10 mouse cellular contexts compared by ENCODE assay signal in genomic region chr3:68761242-68761625, GRCm38 (mm10).
A peak's percentile ranks its signal among the peaks of the same experiment; 100 is the strongest.
DNase-seq lines count a peak whose midpoint lies in the region; ATAC-seq and TF ChIP-seq lines count a peak whose summit lies in the region.
"Had no signal": no experiment of that assay in that cellular context is flagged by ENCODE, and none has a peak within 500 bp of the region (broad histone marks: within the 10 kb centered on the region; RNA-seq: fewer than 3 reads in every experiment).

No protein-coding gene starts in this region.

- TF ChIP-seq CTCF in lung, postnatal 0 days (IDR thresholded peaks at IDR 0.05): no peak

- H3K9ac ChIP-seq in heart, embryonic 15.5 days: no peak overlapping the region
- no peak overlapping the region for H3K9ac ChIP-seq in lung, postnatal 0 days (replicated peaks; ENCODE audit: low read depth)
- H3K9ac ChIP-seq in intestine, embryonic 15.5 days: no peak overlapping the region
- H3K9ac ChIP-seq in neural tube, embryonic 13.5 days: no peak overlapping the region

- no peaks in the 10 kb centered on the region for H3K9me3 ChIP-seq in heart, embryonic 15.5 days (replicated peaks)
- H3K9me3 ChIP-seq in lung, postnatal 0 days (ENCODE audit: low read length): no peaks in the 10 kb centered on the region
- no peaks in the 10 kb centered on the region for H3K9me3 ChIP-seq in intestine, embryonic 15.5 days
- H3K9me3 ChIP-seq in neural tube, embryonic 13.5 days: no peaks in the 10 kb centered on the region

- no peak overlapping the region for H3K4me2 ChIP-seq in heart, embryonic 15.5 days
- peak overlapping the region; percentile 17; the same call in 1 of the 2 replicates for H3K4me2 ChIP-seq in lung, postnatal 0 days (replicated peaks; ENCODE audit: low read depth, low read length)
- peak overlapping the region; percentile 36; the same call in 1 of the 2 replicates for H3K4me2 ChIP-seq in intestine, embryonic 15.5 days (replicated peaks)
- no peak overlapping the region for H3K4me2 ChIP-seq in neural tube, embryonic 13.5 days

- H3K4me1 ChIP-seq in heart, embryonic 15.5 days (replicated peaks): peaks cover 36% of the 10 kb centered on the region
- peaks cover 5% of the 10 kb centered on the region; the same call in 1 of the 2 replicates for H3K4me1 ChIP-seq in lung, postnatal 0 days (ENCODE audit: insufficient read depth, low read depth, low read length)
- peaks cover 10% of the 10 kb centered on the region for H3K4me1 ChIP-seq in intestine, embryonic 15.5 days (replicated peaks)
- no peaks in the 10 kb centered on the region for H3K4me1 ChIP-seq in neural tube, embryonic 13.5 days (replicated peaks)

- H3K4me3 ChIP-seq in heart, embryonic 15.5 days: no peak overlapping the region
- H3K4me3 ChIP-seq in lung, postnatal 0 days (ENCODE audit: low read depth, low read length): no peak overlapping the region
- H3K4me3 ChIP-seq in intestine, embryonic 15.5 days (replicated peaks): no peak overlapping the region
- no peak overlapping the region for H3K4me3 ChIP-seq in neural tube, embryonic 13.5 days

- no peaks in the 10 kb centered on the region for H3K27me3 ChIP-seq in heart, embryonic 15.5 days
- no peaks in the 10 kb centered on the region for H3K27me3 ChIP-seq in lung, postnatal 0 days (replicated peaks; ENCODE audit: insufficient read depth, low read length)
- no peaks in the 10 kb centered on the region for H3K27me3 ChIP-seq in intestine, embryonic 15.5 days (replicated peaks)
- no peaks in the 10 kb centered on the region for H3K27me3 ChIP-seq in neural tube, embryonic 13.5 days

- H3K27ac ChIP-seq in heart, embryonic 15.5 days: peak overlapping the region; percentile 76
- no peak overlapping the region for H3K27ac ChIP-seq in lung, postnatal 0 days (ENCODE audit: low read length)
- H3K27ac ChIP-seq in intestine, embryonic 15.5 days: no peak overlapping the region
- peak overlapping the region; percentile 52; the same call in 1 of the 2 replicates for H3K27ac ChIP-seq in neural tube, embryonic 13.5 days (replicated peaks)

- no peak for ATAC-seq in heart, embryonic 15.5 days (replicated peaks; ENCODE audit: insufficient number of reproducible peaks, insufficient read depth, low FRiP score, low read depth)
- no peak for ATAC-seq in lung, postnatal 0 days
- peak; percentile 23; the same call in 1 of the 2 replicates for ATAC-seq in intestine, embryonic 15.5 days
- no peak for ATAC-seq in neural tube, embryonic 13.5 days (ENCODE audit: low read depth)
- ATAC-seq: forebrain, embryonic 14.5 days had no signal

- intact Hi-C loops in heart, postnatal 14 days (cut with DNase I): no loop called here

- no peaks in the 10 kb centered on the region for H3K36me3 ChIP-seq in heart, embryonic 15.5 days
- no peaks in the 10 kb centered on the region for H3K36me3 ChIP-seq in lung, postnatal 0 days (ENCODE audit: insufficient read depth, low read length)
- no peaks in the 10 kb centered on the region for H3K36me3 ChIP-seq in intestine, embryonic 15.5 days
- no peaks in the 10 kb centered on the region for H3K36me3 ChIP-seq in neural tube, embryonic 13.5 days

- no peak for DNase-seq in heart, postnatal 14 days
- DNase-seq in lung, postnatal 0 days (ENCODE audit: low spot score): no peak
- no peak for DNase-seq in lung, postnatal 4 days
- no peak for DNase-seq in spleen, adult 12 weeks (ENCODE audit: low spot score)
- no peak for DNase-seq in frontal cortex, postnatal 14 days (ENCODE audit: low spot score in 2 of 2)
- DNase-seq: left cerebral cortex, postnatal 4 days had no signal

- WGBS in heart, embryonic 15.5 days: 55% methylated on average over 7 of the region's 7 CpGs
- 48% methylated on average over 7 of the region's 7 CpGs for WGBS in lung, postnatal 0 days
- WGBS in intestine, embryonic 15.5 days: 50% methylated on average over 7 of the region's 7 CpGs
- 75% methylated on average over 7 of the region's 7 CpGs for WGBS in neural tube, embryonic 13.5 days

- TF ChIP-seq EP300 in lung, postnatal 0 days (IDR thresholded peaks at IDR 0.05): no peak

Comparison
In these comparisons a context has a peak if more than half of its experiments do, and no peak if none do; other contexts are left out.
1. H3K27ac ChIP-seq: peak in heart, embryonic 15.5 days (single experiment) and neural tube, embryonic 13.5 days (single experiment); none in lung, postnatal 0 days (single experiment) and intestine, embryonic 15.5 days (single experiment).
2. H3K4me2 ChIP-seq: peak in lung, postnatal 0 days (single experiment) and intestine, embryonic 15.5 days (single experiment); none in heart, embryonic 15.5 days (single experiment) and neural tube, embryonic 13.5 days (single experiment).